Mouse (Mus musculus) heart, embryonic 11.5 days (tissue): ENCODE measurements at regions not wholly inside any gene's neighbourhood (a gene's known extent, or its start where the extent isn't known, plus 50 kb on each side); places are given as distances from the start of the nearest gene placed in this dataset.

Experiments
- ATAC-seq: fragments of 200-750 bp; cut with Nextera tagmentation; replicated peaks from 2 replicates; pipeline ENCODE4 v1.8.0; 2017; ENCODE audit warnings: moderate library complexity; ENCODE audit not compliant: insufficient number of reproducible peaks, low FRiP score, low TSS enrichment
- H3K27ac ChIP-seq: fragments of 300-500 bp; sonication (generic); 2 replicates; pipeline ENCODE4 v1.5.1; 2014; ENCODE audit warnings: mild to moderate bottlenecking, low read depth, low read length
- H3K27me3 ChIP-seq: fragments of 300-500 bp; sonication (generic); 2 replicates; pipeline ENCODE4 v1.6.1; 2014; ENCODE audit warnings: mild to moderate bottlenecking, low read length, mixed read lengths; ENCODE audit not compliant: control insufficient read depth, insufficient read depth
- H3K36me3 ChIP-seq: fragments of 300-500 bp; sonication (generic); 2 replicates; pipeline ENCODE4 v1.6.1; 2014; ENCODE audit warnings: mild to moderate bottlenecking, low read length, moderate library complexity, mixed read lengths; ENCODE audit not compliant: control insufficient read depth, insufficient read depth
- H3K4me1 ChIP-seq: fragments of 300-500 bp; sonication (generic); 2 replicates; pipeline ENCODE4 v1.6.1; 2014; ENCODE audit warnings: low read length; ENCODE audit not compliant: control insufficient read depth, insufficient read depth
- H3K4me2 ChIP-seq: fragments of 300-500 bp; sonication (generic); 2 replicates; pipeline ENCODE4 v1.6.1; 2014; ENCODE audit warnings: mild to moderate bottlenecking, moderate library complexity
- H3K4me3 ChIP-seq: fragments of 300-500 bp; sonication (generic); 2 replicates; pipeline ENCODE4 v1.5.1; 2014; ENCODE audit warnings: low read depth, low read length
- H3K9ac ChIP-seq: fragments of 300-500 bp; sonication (generic); 2 replicates; pipeline ENCODE4 v1.6.1; 2014; ENCODE audit warnings: mild to moderate bottlenecking, low read depth, low read length, moderate library complexity
- H3K9me3 ChIP-seq: fragments of 300-500 bp; sonication (generic); replicated peaks from 2 replicates; pipeline ENCODE4 v1.6.1; 2016; ENCODE audit warnings: low read length; ENCODE audit not compliant: control insufficient read depth
- WGBS: fragments of 180-500 bp; shearing (Covaris S2); extraction: QIAGEN DNeasy Blood & Tissue Kit; methylation state at CpG from one replicate; pipeline ENCODE4 v1.1.7; 2014; ENCODE audit not compliant: insufficient replicate concordance; 5-methylcytosine and 5-hydroxymethylcytosine counted together

GRCm38 (mm10) chr13:103539577-103539976 is 205.3 kb upstream of the Mast4 start:
- H3K4me1 ChIP-seq, result no peaks in the 10 kb centered on the region
- WGBS, result 82% methylated on average over 10 of the region's 10 CpGs
- no peak overlapping the region for H3K9ac ChIP-seq
- H3K4me3 ChIP-seq, result no peak overlapping the region
- no peak overlapping the region for H3K4me2 ChIP-seq
- no peak overlapping the region for H3K27ac ChIP-seq
- no peaks in the 10 kb centered on the region for H3K36me3 ChIP-seq
- ATAC-seq, result no peak
- no peaks in the 10 kb centered on the region for H3K9me3 ChIP-seq
- H3K27me3 ChIP-seq, result no peaks in the 10 kb centered on the region

- no peaks in the 10 kb centered on the region for H3K4me1 ChIP-seq
- H3K4me2 ChIP-seq, result no peak overlapping the region
- WGBS, result 71% methylated on average over 1 of the region's 1 CpGs
- no peaks in the 10 kb centered on the region; the same call in 1 of the 2 replicates for H3K9me3 ChIP-seq
- no peak overlapping the region for H3K9ac ChIP-seq
- H3K4me3 ChIP-seq, result no peak overlapping the region
- no peaks in the 10 kb centered on the region for H3K27me3 ChIP-seq
- H3K27ac ChIP-seq, result no peak overlapping the region
- no peak for ATAC-seq
- H3K36me3 ChIP-seq, result no peaks in the 10 kb centered on the region
These were observed 179.5 kb upstream of the Mast4 start for GRCm38 (mm10) chr13:103513825-103514224.

GRCm38 (mm10) chr13:103512476-103512875 is 178.2 kb upstream of the Mast4 start:
- H3K4me2 ChIP-seq, result no peak overlapping the region
- no peaks in the 10 kb centered on the region for H3K4me1 ChIP-seq
- no peaks in the 10 kb centered on the region for H3K36me3 ChIP-seq
- no peak for ATAC-seq
- 85% methylated on average over 7 of the region's 7 CpGs for WGBS
- H3K9me3 ChIP-seq, result no peaks in the 10 kb centered on the region; the same call in 1 of the 2 replicates
- H3K4me3 ChIP-seq, result no peak overlapping the region
- no peaks in the 10 kb centered on the region for H3K27me3 ChIP-seq
- H3K9ac ChIP-seq, result no peak overlapping the region
- H3K27ac ChIP-seq, result no peak overlapping the region

- no peaks in the 10 kb centered on the region; the same call in 1 of the 2 replicates for H3K4me1 ChIP-seq
These were observed 170.7 kb upstream of the Mast4 start for GRCm38 (mm10) chr13:103504987-103505386.

GRCm38 (mm10) chr13:103499376-103499775 is 165.1 kb upstream of the Mast4 start:
- Histone ChIP-seq H3K9me3 (no peaks in the 10 kb centered on the region), H3K4me1 (no peaks in the 10 kb centered on the region; the same call in 1 of the 2 replicates), H3K4me2 (no peak overlapping the region), H3K27me3 (no peaks in the 10 kb centered on the region), H3K4me3 (no peak overlapping the region), H3K9ac (no peak overlapping the region), H3K27ac (no peak overlapping the region), H3K36me3 (no peaks in the 10 kb centered on the region)
- WGBS, result 39% methylated on average over 8 of the region's 8 CpGs
- ATAC-seq, result no peak

More at GRCm38 (mm10) chr13:103504987-103505386, 170.7 kb upstream of the Mast4 start:
- H3K4me2 ChIP-seq, result no peak overlapping the region
- H3K27me3 ChIP-seq, result no peaks in the 10 kb centered on the region
- H3K9me3 ChIP-seq, result no peaks in the 10 kb centered on the region; the same call in 1 of the 2 replicates
- no peaks in the 10 kb centered on the region for H3K36me3 ChIP-seq
- 76% methylated on average over 7 of the region's 7 CpGs for WGBS
- H3K27ac ChIP-seq, result no peak overlapping the region
- no peak overlapping the region for H3K9ac ChIP-seq
- H3K4me3 ChIP-seq, result no peak overlapping the region
- no peak for ATAC-seq

GRCm38 (mm10) chr13:103494371-103494770 is 160.1 kb upstream of the Mast4 start:
- Histone ChIP-seq H3K9me3 (no peaks in the 10 kb centered on the region), H3K36me3 (no peaks in the 10 kb centered on the region), H3K27me3 (no peaks in the 10 kb centered on the region), H3K4me3 (no peak overlapping the region), H3K27ac (peak overlapping the region; percentile 47; the same call in 1 of the 2 replicates), H3K4me1 (peaks cover 4% of the 10 kb centered on the region; the same call in 1 of the 2 replicates), H3K4me2 (no peak overlapping the region), H3K9ac (no peak overlapping the region)
- peak; percentile 63 for ATAC-seq
- 35% methylated on average over 9 of the region's 9 CpGs for WGBS

GRCm38 (mm10) chr13:103493567-103493966 is 159.3 kb upstream of the Mast4 start:
- Histone ChIP-seq H3K9me3 (no peaks in the 10 kb centered on the region), H3K9ac (no peak overlapping the region), H3K27me3 (no peaks in the 10 kb centered on the region), H3K27ac (no peak overlapping the region), H3K4me1 (peaks cover 4% of the 10 kb centered on the region; the same call in 1 of the 2 replicates), H3K36me3 (no peaks in the 10 kb centered on the region), H3K4me2 (no peak overlapping the region), H3K4me3 (no peak overlapping the region)
- 39% methylated on average over 7 of the region's 7 CpGs for WGBS
- ATAC-seq, result peak; percentile 71

GRCm38 (mm10) chr13:103490049-103490448 is 155.8 kb upstream of the Mast4 start:
- Histone ChIP-seq H3K27ac (no peak overlapping the region), H3K4me1 (peaks cover 4% of the 10 kb centered on the region; the same call in 1 of the 2 replicates), H3K27me3 (no peaks in the 10 kb centered on the region), H3K36me3 (no peaks in the 10 kb centered on the region), H3K4me2 (no peak overlapping the region), H3K9ac (no peak overlapping the region), H3K4me3 (no peak overlapping the region), H3K9me3 (no peaks in the 10 kb centered on the region)
- no peak for ATAC-seq
- WGBS, result 87% methylated on average over 6 of the region's 6 CpGs

GRCm38 (mm10) chr13:103484092-103484491 is 149.8 kb upstream of the Mast4 start:
- WGBS, result 76% methylated on average over 5 of the region's 5 CpGs
- no peaks in the 10 kb centered on the region for H3K36me3 ChIP-seq

More at GRCm38 (mm10) chr13:103484092-103484491, 149.8 kb upstream of the Mast4 start:
- Histone ChIP-seq H3K9ac (no peak overlapping the region), H3K27me3 (no peaks in the 10 kb centered on the region), H3K4me1 (no peaks in the 10 kb centered on the region), H3K9me3 (no peaks in the 10 kb centered on the region), H3K4me2 (no peak overlapping the region), H3K4me3 (no peak overlapping the region), H3K27ac (no peak overlapping the region)
- no peak for ATAC-seq
